Mouse (Mus musculus) heart, adult 18-20 months (tissue): Measurements from ENCODE around the gene Tomm40. TPM values are rescaled to one million over a fixed set of nuclear protein-coding genes. Genes with fewer than 3 reads are reported as not detected.
"Not testable (repeated sequence)": the region's sequence is repeated elsewhere in the genome, so short reads cannot be mapped to it uniquely, and the experiment has no call there.

Experiments
- DNase-seq, 2 experiments: peaks; one replicate each; pipeline ENCODE4 v3.0.0; 2021 to 2022; ENCODE audit warnings: mixed read lengths in 1 of 2
- total RNA-seq, 2 experiments: library from RNA; stranded (reverse); gene quantifications; 2 replicates each; pipeline ENCODE4 v1.2.3; 2021

Gene Tomm40
- total RNA-seq, 2 experiments from 2014 or later, result 98.9 to 110 TPM

DNA sequence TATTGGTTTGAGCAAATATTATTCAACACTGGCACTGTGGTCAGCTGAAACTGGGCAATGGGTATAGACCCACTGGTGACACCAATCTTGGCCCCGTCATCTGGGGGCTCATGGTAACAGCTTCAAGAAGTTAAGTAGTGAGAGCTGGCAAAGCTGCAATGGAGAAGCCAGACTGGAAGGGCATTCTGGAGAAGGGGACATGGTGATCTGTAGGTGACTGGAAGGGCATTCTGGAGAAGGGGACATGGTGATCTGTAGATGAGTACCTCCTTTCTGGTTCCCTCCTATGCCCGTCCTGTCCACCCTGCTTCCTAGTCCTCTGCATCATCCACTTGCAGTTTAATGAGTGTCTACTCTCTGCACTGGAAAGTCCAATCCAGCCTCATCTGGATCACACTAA lies 26.6 kb downstream of the Tomm40 start:
- DNase-seq, result no peak

DNA sequence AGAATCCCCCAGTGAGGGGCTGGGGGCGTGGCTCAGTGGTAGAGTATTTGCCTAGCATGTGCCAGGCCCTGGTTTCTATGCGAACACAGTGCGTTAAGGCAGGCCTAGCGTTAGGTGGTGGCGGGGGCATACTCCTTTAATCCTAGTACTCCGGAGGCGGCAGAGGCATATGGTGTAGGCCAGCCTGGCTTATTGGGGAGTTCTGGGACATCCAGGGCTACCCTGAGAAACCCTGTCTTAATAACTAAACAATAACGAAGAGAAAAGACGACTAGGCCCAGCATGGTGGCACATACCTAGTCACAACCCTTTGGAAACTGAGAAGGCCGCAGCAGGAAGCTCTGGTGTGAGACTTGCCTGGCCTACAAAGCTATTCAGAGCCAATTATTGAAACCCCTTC lies 27.1 kb downstream of the Tomm40 start:
- no peak for DNase-seq

DNA sequence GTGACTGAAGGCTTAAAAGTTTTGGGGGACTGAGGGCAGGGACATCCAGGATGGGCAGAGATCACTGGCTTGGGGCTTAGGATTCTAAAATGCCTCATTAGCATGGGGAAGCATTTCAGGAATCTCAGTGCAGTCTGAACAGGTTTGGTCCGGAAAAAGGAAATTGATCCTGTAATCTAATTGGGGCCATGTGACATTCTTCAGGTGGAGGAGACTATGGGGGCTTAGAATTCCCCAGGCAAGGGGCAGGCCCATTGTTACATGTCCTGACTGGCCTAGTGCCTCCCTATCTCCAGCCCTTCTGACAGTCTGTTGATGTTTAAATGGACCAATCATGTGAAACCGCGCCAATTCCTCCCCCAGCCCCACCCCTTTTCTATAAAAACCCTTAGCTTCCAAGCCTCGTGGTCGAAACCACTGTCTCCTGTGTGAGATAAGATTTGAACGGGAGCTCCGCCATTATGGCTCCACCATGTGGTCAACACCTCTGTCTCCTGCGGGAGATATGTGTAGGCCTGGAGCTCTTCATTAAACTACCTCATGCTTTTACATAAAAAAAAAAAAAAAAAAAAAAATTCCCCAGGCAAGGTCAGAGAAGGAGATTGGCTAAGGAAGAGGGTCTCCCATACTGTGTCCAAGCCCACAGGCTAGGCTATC lies 28.2 kb downstream of the Tomm40 start:
- not testable (repeated sequence) for DNase-seq

DNA sequence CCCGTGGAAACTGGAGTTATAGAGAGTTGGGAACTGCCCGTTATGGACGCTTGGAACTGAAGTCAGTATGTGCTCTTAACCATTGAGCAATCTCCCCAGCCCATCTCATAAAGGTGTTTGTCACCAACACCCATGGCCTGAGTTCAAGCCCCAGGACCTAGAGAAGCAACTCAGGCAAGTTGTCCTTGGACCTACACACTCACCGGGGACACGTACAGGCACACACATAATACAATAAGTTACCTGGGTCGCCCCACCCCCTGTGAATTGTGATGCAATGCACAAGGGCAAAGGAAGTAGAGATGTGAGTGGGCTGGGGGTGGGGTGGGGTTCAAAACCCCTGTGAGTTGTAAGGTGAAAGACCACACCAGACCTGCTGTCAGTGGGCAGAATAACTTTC lies 28.7 kb downstream of the Tomm40 start:
- no peak for DNase-seq

DNA sequence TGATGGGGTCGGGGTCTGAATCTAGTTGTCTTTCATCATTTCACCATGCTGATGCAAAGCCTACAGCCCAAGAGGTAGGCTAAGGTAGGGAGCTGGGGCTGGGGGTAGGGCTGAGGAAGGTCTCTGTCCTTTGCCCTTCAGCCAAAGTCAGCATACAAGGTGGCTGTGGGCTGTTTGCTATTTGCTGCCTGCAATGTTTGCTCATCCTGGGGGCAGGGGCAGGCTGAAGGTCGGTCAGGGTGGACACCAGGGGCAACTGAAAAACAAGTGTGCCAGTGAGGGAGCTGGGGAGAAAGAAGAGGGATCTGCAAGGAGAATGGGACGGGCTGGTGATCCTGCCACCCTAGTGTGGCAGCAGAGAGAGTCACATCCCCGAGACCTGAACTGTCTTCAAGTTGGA lies 29.9 kb downstream of the Tomm40 start:
- DNase-seq, result no peak

DNA sequence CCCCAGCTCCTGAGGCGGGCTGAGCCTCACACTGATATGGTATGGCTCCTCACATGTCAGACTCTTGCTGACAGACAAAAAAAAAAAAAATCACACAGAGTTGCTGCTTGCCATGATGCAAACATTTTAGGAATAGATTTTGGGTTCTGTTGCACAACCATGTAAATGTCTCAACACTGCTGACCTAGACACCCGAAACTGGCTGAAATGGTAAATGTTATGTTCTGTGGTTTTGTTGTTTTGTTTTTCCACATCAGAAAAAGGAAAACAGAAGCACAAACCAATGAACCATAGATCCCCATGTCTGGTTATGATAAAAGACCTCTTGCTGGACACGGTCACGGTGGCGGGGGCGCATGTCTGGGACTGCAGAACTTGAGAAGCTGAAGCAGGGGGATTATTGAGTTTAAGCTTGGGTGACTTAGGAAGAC lies 31.5 kb downstream of the Tomm40 start:
- DNase-seq, result no peak

DNA sequence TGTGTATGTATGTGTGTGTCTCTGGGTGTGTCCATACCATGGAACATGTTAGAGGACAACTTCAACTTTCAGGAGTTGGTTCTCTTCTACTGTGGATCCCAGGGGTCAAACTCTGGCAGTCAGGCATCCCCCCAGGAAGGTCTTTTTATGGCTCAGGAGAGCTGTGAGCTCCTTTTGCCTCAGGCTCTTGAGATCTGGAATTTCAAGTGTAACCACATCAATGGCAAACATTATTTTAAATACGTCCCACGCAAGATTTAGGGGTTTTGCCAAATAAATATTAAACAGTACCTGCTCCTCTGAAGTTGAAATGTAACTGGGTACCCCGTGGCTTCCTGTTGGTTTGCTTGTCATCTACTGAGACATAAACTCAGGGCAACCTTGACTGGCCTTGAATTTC lies 32.3 kb downstream of the Tomm40 start:
- no peak for DNase-seq

DNA sequence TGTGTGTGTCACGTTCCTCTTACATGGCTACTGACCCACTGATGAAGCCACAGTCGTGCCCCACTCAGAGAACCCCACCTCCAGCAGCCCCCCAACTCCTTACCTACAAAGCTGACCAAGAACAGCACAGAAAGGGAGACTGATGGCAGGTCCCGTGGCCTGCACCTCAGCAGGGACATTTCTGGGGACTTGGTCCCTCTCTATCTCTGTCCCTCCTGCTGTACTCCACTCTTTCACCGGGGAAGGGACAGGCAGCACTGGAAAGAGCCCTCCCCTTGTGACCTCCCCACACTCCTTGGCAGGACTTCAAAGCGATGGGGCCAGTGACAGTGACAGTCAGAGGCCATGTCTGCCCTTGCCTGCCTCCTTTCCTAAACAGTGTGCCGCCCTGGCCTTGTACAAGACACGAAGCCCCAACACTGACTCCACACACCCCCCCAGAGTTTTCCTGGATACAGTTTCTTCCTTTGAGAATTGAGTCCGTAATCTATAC lies 34.0 kb downstream of the Tomm40 start, which contains the start of the genes Gm44805 and Apoc4:
Gene Gm44805, minus strand, starts transcription at position 222 of the 493 bp plus-strand sequence.
Gene Apoc4, minus strand, starts transcription at position 278 of the 493 bp plus-strand sequence.
- no peak for DNase-seq

DNA sequence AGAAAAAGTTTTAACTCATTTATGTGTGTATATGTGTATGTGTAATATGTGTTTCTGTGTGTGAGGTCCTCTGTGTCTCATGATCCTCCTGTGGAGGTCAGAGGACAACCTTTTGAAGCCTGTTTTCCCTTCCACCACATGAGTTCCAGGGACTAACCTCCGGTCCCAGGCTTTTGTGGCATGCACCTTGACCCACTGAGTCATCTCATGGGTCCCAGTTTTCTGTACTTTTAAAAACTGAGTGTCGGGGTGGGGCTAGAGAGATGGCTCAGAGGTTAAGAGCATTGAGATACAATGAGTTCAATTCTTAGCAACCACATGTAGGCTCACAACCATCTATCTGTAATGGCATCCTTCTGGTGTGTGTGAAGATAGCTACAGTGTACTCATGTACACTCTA lies 34.5 kb downstream of the Tomm40 start:
- DNase-seq, result no peak

DNA sequence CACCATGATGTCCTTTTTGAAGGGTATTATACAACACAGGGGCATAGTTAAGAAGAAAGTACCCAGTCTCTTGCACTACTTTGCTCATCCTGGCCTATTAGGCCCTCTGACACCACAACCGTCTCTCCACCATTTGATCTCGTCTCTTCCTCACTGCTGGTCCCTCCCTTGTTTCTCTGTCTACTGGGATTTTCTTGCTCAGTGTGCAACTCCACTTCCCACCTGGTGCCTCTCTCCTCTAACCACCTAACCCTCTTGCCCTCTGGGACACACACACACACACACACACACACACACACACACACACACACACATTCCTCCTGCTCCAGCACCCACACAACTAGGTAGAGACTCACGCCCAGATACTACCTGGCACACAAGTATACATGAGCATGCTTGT lies 36.3 kb downstream of the Tomm40 start:
- no peak for DNase-seq

DNA sequence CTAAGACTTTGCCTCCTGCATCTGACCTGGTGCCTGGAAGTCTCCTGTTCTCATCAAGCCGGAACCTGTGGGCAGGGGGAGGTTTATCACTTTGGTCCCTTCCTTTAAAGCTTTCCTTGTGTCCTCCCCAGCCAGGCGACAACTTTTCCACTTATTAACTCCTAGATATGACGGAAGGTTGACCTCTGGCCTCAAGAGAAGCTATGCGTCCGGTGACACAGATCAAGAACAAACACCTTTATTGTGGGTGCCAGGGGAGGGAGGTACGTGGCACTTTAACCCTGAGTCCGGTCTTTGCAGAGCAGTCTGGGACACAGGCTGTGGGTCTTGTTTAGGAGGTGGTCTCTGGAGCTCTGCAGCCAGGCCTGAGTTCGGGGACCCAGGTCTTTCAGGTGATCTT lies 37.4 kb downstream of the Tomm40 start, which contains the start of gene Apoc2:
Gene Apoc2, minus strand, starts transcription at position 70 of the 400 bp plus-strand sequence.
- no peak for DNase-seq

DNA sequence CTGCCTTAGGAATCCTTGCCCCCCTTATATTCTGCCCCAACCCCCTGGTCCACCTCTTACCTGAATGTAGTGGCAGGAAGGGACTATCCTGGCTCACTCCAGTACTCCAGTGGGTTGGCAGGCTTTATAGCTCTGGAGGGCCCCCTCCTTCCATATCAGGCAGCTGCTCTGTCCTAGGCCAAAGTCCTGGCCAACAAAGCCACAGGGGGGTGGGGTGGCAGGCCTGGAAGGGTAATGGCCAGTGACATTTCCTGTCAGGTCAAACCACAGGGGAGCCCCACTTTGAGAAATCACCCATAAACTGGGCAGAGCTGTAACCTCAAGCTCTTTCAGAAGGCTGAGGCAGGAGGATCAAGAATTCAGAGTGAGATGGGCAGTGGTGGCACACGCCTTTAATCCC lies 38.6 kb downstream of the Tomm40 start:
- no peak for DNase-seq

DNA sequence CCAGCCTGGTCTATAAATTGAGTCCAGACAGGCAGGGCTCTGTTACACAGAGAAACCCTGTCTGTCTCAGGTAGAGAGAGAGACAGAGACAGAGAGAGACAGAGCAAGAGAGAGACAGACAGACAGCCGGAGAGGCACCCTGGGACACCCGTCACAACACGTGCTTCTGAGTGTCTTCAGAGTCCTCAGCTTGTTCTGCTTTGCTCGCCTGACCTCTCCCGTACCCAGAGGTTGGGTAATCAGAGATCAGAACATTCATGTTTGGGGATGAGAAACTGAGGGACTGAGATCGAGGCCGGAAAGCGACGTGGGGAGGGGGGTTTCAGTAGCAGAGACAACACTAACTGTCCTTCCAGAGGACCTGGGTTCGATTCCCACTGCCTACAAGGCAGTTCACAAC lies 39.4 kb downstream of the Tomm40 start:
- no peak for DNase-seq

DNA sequence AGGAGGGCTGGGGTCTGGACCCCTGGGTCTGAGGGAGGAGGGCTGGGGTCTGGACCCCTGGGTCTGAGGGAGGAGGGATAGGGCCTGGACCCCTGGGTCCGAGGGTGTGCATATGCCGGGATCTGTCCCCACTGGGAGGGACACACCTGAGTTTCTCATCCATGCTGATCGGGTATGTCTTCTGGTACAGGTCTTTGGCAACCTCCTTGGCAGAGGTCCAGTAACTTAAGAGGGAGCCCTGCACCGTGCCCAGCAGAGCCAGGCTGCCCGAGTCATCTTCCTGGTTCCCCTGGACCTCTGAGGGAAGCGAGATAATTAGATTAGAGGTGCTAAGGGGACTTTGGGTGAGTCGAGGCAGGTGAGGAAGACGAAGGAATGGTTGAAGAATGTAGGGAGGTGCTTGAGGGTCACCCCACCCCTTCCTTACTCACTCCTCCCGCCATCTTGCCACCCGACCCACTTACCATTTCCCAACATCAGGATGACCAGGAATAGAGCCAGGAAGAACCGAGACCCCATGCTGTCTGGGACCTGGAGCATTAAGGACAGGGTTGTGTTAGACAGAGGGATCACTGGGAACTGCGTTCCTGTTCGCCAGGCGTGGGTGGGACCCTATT lies 42.0 kb downstream of the Tomm40 start:
- no peak for DNase-seq

DNA sequence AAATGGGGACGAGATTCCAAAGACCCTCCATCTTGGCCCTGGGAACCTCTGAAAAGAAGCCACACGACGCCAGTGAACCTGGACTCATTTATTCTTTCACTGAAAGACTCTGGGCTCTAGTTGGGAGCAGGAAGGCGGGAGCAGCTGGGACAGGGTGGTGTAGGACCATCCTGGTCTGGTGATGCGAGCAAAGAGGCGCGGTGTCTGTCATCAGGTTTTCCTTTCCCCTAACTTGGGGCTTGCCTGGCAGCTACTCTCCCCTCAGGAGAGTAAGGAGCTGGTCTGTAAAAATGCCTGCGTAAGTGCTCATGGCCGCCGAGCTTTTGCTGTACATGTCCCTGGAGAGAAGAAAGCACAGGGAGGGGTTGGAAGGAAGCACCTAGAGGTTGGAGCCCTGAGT lies 43.7 kb downstream of the Tomm40 start:
- DNase-seq, result no peak

DNA sequence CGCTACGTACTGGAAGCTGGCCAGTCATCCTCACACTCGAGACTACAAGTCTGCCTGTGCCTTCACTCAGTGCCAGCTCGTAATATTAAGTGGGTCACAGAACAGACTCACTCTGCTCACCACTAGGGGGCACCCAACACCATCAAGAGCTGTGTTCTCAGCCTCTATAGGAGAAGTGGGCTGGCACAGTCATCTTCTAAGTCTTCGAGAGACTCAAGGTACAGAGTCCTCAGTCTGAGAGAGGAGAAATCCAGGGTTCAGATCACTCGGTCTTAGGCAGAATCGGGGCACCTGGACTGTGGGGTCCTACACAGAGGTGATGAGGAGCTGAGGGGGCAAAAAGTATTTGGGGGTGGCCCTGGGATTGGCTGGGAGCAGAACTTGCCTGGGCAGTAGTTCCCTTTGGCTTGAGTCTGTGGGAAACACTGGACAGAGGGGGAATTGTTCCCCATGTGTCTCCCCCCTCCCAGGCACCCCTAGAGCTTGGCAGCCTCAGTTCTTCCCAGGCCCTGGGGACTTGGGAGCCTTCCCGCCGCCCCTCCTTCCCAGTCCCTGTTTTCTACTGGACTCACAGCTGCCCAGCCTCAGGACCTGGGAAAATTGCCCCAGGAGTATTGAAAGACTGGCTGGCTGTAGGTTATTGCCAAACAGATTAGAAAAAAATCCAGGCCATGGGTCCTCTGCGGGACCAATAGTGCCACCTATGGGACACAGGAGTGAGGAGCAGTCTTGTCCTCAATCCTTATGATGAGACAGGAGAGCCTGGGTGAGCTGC lies 46.1 kb downstream of the Tomm40 start:
- peak; percentile 95 for DNase-seq

DNA sequence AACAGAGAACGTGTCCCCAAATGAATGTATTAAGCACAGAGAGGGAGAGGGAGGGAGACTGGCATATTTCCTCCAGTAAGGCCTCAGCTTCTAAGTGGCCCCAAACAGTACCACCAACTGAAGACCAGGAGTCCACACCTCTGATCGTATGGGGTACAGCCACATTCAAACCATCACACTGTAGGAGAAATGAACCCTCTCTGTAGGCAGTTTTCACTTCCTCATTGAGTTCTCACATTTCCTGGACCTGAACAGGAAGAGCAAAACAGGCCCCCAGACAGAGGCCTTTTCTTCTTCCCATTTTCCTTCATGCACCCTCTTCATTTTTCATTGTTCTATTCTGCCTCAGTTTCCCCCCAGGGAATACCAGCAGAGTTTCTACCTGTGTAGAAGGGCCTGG lies 47.8 kb downstream of the Tomm40 start:
- DNase-seq, result no peak

DNA sequence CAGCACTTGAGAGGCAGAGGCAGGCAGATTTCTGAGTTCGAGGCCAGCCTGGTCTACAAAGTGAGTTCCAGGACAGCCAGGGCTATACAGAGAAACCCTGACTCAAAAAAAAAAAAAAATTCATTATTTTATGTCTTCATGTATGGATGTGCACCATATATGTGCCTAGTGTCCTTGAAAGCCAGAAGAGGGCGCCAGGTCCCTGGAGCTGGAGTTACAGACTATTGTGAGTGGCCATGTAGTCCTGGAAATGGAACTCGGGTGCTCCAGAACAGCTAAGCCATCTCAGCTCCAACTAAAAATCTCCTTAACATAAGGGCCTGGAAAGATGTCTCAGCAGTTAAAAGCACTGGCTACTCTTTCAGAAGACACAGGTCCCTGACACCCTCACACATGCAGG lies 48.5 kb downstream of the Tomm40 start:
- DNase-seq, result no peak

DNA sequence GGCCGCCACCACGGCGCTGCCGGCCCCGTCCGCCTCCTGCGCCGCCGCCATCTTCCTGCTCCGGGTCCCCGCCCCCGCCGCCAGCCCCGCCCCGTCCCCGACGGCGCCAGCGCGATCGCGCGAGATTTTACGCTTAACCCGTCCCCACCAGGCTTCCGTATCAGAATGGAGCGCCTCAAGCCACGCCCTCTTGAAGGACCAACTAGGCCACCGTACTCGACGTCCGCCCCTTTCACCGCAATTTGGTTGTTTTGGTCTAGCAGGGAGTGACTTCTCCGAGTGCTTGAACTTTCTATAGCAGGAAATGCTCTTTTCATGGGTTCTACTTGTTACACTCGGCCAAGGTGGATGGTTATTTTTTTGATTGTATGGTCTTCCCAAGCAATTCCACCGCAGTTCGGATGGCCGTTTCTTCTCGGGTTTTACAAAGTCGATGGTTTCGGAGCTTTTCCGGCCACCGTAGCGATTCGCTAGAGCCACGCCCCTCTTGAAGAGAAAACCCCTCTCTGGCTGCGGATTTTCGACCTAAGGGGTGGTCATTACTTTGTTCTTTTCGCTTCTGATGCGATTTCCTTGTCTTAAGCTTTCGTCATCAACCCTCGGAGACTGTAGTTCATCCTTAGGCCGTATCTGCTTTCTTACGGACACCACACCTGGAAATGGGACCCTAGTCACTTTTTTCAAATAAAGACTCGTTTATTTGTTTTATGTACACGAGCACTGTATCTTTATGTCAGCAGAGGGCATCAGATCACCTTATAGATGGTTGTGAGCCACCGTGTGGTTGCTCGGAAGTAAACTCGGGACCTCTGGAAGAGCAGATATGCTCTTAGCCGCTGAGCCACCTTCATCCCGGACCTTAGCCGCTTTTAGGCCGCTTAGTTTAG lies 50.0 kb downstream of the Tomm40 start, which contains the start of gene Clptm1:
Gene Clptm1, minus strand, starts transcription at position 79 of the 887 bp plus-strand sequence.
- peak; percentile 98 to 99 for DNase-seq

DNA sequence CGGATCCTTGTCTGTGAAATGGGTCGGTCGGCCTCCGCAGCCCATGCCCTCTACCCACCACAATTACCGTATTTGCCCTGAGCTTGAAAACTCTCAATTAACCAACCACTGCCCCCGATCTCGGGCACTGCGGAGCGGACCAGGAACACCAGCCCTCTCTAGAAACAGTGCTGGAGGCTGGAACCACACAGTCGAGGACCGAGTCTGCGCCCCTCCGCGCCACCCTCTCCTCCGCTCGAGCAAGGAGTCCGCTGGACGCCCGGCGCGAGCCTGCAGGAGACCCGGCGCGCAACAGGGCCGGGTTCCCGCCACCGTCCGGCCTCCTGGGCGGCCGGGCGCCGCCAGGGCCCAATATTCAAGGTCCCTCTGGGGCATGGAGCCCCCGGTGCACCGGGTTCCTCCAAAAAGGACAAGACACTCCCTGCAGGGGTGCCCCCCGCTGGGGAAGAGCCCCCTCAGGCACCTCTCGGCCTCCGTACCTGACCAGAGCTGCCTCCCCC lies 50.7 kb downstream of the Tomm40 start:
- DNase-seq, result no peak

DNA sequence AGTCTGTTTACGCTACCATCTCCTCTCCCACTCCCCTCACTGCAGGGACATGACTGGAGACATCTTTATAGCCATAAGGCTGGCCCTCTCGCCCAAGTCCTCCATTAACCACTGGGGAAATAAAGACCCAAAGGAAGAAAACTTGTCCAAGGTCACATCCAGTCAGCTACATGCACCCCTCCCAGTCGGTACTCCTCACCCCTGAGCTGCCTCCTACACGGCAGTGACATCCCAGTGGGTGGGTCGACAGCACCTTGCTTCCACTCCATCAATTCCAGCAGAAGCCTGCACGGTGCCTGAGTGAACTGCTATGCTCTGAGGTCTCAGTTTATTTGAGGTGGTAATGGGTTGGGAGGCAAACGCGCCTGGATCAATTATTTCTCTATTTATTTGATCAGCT lies 51.3 kb downstream of the Tomm40 start:
- DNase-seq, result no peak

DNA sequence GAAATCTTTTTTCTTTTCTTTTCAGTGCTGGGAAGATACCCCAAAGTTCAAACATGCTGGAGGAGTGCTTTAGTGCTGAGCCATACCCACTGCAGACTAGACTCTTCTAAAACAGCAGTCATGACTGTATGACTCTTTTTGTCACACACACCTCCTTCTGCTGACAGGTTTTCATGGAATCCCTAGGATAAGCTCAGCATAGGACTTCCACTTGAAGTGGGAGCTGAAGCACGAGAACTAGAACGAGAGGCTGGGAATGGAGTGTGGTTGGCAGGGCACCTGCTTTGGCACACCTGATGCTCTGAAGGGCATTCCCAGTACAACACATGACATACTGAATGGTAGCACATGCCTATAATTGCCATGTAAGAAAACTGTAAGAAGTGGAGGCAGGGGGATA lies 62.6 kb downstream of the Tomm40 start:
- DNase-seq, result peak; percentile 78 to 84
